Mouse (Mus musculus) stomach, embryonic 15.5 days (tissue): ENCODE measurements around the gene Mbtps2. TPM values are rescaled to one million over a fixed set of nuclear protein-coding genes. Genes with fewer than 3 reads are reported as not detected.

Experiments
- ATAC-seq: fragments of 200-750 bp; cut with Nextera tagmentation; 2 replicates; pipeline ENCODE4 v1.8.0; 2017; ENCODE audit warnings: low read depth, moderate number of reproducible peaks, moderate TSS enrichment; ENCODE audit not compliant: insufficient read depth, low FRiP score
- H3K27ac ChIP-seq: fragments of 300-500 bp; sonication (generic); 2 replicates; pipeline ENCODE4 v1.5.1; 2015; ENCODE audit warnings: mild to moderate bottlenecking, inconsistent platforms
- H3K27me3 ChIP-seq: fragments of 300-500 bp; sonication (generic); replicated peaks from 2 replicates; pipeline ENCODE4 v1.6.1; 2015; ENCODE audit warnings: inconsistent platforms
- H3K36me3 ChIP-seq: fragments of 300-500 bp; sonication (generic); 2 replicates; pipeline ENCODE4 v1.6.1; 2015; ENCODE audit warnings: inconsistent platforms
- H3K4me1 ChIP-seq: fragments of 300-500 bp; sonication (generic); 2 replicates; pipeline ENCODE4 v1.6.1; 2015; ENCODE audit warnings: inconsistent platforms
- H3K4me2 ChIP-seq: fragments of 300-500 bp; sonication (generic); 2 replicates; pipeline ENCODE4 v1.6.1; 2015; ENCODE audit warnings: mild to moderate bottlenecking, inconsistent platforms
- H3K4me3 ChIP-seq: fragments of 300-500 bp; sonication (generic); replicated peaks from 2 replicates; pipeline ENCODE4 v1.5.1; 2015; ENCODE audit warnings: inconsistent platforms
- H3K9ac ChIP-seq: fragments of 300-500 bp; sonication (generic); 2 replicates; pipeline ENCODE4 v1.6.1; 2015; ENCODE audit warnings: inconsistent platforms
- H3K9me3 ChIP-seq: fragments of 300-500 bp; sonication (generic); 2 replicates; pipeline ENCODE4 v1.6.1; 2016; ENCODE audit warnings: inconsistent platforms
- WGBS: fragments of 180-500 bp; shearing (Covaris S2); methylation state at CpG from one replicate; pipeline ENCODE4 v1.1.7; 2015; 5-methylcytosine and 5-hydroxymethylcytosine counted together
- polyA plus RNA-seq: library from polyadenylated mRNA; unstranded; fragments of >200 nt; fragmentation: Nextera tagmentation; extraction: Ambion mirVana; gene quantifications from 2 replicates; pipeline ENCODE4 v1.2.1, GENCODE M21; 2015

Mbtps2 gene
- polyA plus RNA-seq = 19.9 and 22.9 TPM in 2 replicates

DNA sequence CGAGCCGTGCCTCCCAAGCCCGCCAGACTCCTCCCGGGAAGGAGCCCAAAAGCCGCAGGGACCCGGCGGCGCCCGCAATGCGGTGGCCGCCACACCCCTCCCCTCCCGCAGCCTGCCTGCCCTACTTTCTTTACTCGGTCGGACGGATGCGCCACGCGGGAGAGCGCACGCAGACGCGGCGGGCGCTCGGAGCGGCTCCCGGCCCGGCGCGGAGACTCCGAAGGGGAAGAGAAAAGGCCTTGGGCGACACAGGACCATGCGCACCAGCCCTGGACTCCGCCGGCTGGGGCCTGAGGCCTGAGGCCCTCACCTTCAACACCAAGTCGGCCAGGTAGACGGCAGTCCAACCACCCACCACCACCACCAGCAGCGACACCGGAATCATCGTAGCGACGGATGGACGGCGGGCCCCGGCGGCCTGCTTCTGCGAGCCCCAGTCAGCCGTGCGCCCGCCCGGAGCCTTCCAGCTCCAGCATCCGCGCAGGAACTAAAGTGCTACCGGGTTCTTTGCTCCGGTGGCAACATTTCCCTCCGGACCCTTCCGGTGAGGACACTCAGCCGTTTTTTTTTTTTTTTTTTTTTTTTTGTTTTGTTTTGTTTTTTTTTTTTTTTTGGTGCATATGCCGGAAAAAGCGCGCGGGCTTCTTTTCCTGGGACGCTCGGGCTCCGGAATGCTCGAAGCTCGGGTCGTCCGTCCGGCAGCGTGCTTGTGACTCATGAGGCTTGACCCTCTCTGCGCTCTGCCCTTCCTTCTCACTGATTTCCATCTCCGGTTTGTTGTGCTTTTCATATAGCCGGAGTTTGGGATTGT, at the start of gene Mbtps2:
Gene Mbtps2, minus strand, starts transcription at position 530 of the 811 bp plus-strand sequence.
- peak within 1 kb of the TSS; percentile 59 for H3K4me3 ChIP-seq
- H3K27me3 ChIP-seq = no peaks in the 10 kb centered on the region
- peak within 1 kb of the TSS; percentile 48 for H3K9ac ChIP-seq
- ATAC-seq = peak; percentile 83; the same call in 1 of the 2 replicates
- H3K4me1 ChIP-seq = no peaks in the 10 kb centered on the region
- 17% methylated on average over 50 of the region's 74 CpGs for WGBS
- H3K36me3 ChIP-seq = no peaks in the 10 kb centered on the region
- peak within 1 kb of the TSS; percentile 92 for H3K27ac ChIP-seq
- peak within 1 kb of the TSS; percentile 46 for H3K4me2 ChIP-seq
- H3K9me3 ChIP-seq = no peaks in the 10 kb centered on the region

DNA sequence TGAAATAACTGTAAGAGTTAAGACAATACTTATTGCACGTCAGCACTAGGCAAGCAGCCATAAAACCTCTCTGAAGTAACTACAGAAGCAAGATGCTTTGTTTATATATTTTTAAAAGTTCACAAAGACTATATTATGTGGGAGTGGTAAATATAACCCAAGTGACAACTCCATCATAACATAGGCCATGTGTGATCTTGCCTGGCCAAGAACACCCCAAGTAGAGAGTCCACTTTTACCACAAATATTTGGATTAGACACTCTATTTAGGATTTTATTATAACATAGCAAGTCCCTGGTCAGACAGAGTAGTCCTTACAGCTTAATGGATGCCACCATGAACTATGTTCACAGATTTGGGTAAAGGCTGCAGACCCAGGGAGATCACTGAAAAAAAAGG, 47.9 kb upstream of the Mbtps2 start:
- H3K36me3 ChIP-seq = no peaks in the 10 kb centered on the region
- 48% methylated on average over 1 of the region's 1 CpGs for WGBS
- no peaks in the 10 kb centered on the region for H3K9me3 ChIP-seq
- H3K4me1 ChIP-seq = no peaks in the 10 kb centered on the region
- ATAC-seq = no peak
- no peak overlapping the region for H3K4me3 ChIP-seq
- no peaks in the 10 kb centered on the region for H3K27me3 ChIP-seq
- no peak overlapping the region for H3K4me2 ChIP-seq
- H3K9ac ChIP-seq = no peak overlapping the region
- H3K27ac ChIP-seq = no peak overlapping the region

DNA sequence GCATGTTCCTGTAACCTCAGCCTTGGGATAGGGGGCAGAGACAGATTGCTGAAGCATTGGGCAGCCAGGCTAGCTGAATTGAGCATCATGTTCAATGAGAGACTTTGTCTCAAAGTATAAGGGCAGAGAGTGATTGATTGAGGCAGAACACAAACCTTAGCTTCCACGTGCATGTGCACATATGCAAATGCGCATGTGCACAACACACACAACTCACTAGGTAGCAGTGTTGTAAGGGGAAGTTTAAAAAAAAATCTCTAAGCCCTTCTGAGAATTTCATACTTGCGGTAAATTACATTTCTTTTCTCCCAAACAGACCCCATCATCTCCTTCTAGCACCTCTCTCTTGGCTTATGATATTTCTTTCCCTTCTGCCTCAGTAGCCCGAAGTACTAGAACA, 46.2 kb upstream of the Mbtps2 start:
- H3K4me2 ChIP-seq = no peak overlapping the region
- H3K9me3 ChIP-seq = no peaks in the 10 kb centered on the region
- no peaks in the 10 kb centered on the region for H3K27me3 ChIP-seq
- no peaks in the 10 kb centered on the region for H3K36me3 ChIP-seq
- H3K9ac ChIP-seq = no peak overlapping the region
- no peak overlapping the region for H3K27ac ChIP-seq
- no peak for ATAC-seq
- WGBS = 70% methylated on average over 4 of the region's 4 CpGs
- no peak overlapping the region for H3K4me3 ChIP-seq
- no peaks in the 10 kb centered on the region for H3K4me1 ChIP-seq

DNA sequence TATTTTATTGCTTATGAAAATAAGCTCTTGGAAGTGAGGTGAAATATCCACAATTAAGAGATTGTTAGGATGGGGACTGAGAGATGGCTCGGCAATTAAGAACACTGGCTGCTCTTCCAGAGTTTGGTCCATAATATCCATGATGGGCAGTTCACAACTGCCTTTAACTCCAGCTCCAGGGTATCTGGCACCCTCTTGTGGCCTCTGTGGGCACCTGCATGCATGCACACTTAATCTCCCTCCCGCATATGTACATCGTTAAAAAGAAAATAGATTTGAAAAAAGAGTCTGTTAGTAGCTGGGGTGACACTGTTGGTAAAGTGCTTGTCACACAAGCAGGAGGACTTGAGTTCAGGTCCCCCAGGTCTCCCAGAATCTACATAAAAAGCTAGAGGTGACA, 45.8 kb upstream of the Mbtps2 start:
- ATAC-seq = no peak
- no peak overlapping the region for H3K27ac ChIP-seq

DNA sequence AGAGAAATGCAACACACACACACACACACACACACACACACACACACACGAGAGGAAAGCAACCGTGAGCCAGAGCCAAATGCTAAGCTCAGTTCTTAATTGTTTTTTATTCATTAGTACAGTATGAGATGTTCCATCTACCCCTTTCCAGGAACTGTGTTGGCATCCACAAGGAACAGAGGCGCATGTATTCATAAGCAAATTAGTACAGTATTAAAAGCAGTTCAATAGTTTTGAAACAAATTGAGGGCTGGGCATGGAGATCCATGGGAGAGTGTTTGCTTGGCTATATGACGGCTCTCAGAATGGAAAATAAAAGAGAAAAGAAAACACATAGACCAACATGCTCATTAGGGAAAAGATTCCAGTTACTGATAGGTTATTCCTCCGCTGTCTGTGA, 44.3 kb upstream of the Mbtps2 start:
- no peaks in the 10 kb centered on the region for H3K27me3 ChIP-seq
- no peak overlapping the region for H3K4me2 ChIP-seq
- H3K36me3 ChIP-seq = no peaks in the 10 kb centered on the region
- no peak overlapping the region for H3K9ac ChIP-seq
- no peak overlapping the region for H3K4me3 ChIP-seq
- ATAC-seq = no peak
- no peaks in the 10 kb centered on the region for H3K4me1 ChIP-seq
- H3K27ac ChIP-seq = no peak overlapping the region
- no peaks in the 10 kb centered on the region for H3K9me3 ChIP-seq
- WGBS = 85% methylated on average over 5 of the region's 5 CpGs

More for the DNA sequence above, 45.8 kb upstream of the Mbtps2 start:
- no peaks in the 10 kb centered on the region for H3K9me3 ChIP-seq
- no peak overlapping the region for H3K4me2 ChIP-seq
- no peaks in the 10 kb centered on the region for H3K36me3 ChIP-seq
- 29% methylated on average over 3 of the region's 3 CpGs for WGBS
- H3K27me3 ChIP-seq = no peaks in the 10 kb centered on the region
- no peak overlapping the region for H3K9ac ChIP-seq
- no peak overlapping the region for H3K4me3 ChIP-seq
- H3K4me1 ChIP-seq = no peaks in the 10 kb centered on the region

DNA sequence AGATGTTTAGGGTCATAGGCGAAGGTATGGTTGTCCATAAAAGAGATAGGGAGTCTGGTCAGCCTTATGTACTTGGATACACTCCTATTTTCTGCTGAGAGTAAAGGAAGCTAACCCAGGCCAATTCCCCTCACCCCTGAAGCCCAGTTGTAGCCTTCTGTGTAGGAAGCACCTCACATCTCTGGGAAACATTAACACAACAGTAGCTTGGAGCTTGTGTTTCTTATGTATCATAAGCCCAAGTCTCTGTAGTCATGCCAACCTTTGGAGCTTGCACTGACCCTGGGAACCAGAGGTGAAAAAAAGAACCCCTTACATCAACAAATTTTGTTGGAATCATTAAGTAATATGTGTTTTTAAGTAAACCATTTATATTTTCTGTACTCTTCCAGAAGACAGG, 38.7 kb upstream of the Mbtps2 start:
- Histone ChIP-seq H3K9ac (no peak overlapping the region), H3K27me3 (no peaks in the 10 kb centered on the region), H3K4me1 (no peaks in the 10 kb centered on the region), H3K27ac (no peak overlapping the region), H3K4me3 (no peak overlapping the region), H3K9me3 (no peaks in the 10 kb centered on the region), H3K4me2 (no peak overlapping the region), H3K36me3 (no peaks in the 10 kb centered on the region)
- ATAC-seq = no peak
- WGBS = 48% methylated on average over 1 of the region's 1 CpGs

DNA sequence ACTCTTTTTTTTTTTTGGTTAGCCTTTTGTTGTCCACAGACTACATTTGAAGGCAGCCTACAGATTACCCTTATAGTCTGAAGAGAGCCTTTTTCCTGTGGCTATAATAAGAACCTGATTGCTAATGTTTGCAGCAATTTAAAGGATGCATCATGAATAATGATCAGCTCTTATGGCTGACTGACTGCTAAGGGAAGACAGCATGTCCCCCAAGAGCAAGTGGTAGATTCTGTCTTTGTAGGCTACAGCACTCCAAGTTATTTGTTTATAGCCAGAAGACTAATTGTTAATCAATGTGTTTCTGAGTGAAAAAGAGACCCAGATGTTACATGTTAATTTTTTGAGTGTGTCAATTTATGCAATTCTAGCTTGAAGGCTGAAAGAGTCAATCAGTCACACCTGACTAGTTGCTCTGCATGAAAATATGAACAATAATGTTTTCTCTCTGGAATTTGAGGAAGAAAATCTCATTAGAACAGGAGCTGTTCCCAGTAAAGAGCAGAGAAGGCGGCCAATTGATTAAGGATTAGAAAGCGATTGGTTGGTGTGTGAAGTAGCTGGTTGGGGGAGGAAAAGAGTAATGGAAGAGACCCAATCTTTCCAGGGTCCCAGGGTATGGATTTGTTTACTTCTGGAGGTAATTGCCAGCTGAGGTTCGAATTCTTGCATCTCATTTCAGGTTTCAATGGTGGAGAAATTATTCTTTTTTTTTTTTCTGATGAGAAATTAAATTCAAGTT, 35.3 kb upstream of the Mbtps2 start:
- Histone ChIP-seq H3K27ac (no peak overlapping the region), H3K4me2 (no peak overlapping the region), H3K4me3 (no peak overlapping the region), H3K27me3 (no peaks in the 10 kb centered on the region), H3K9me3 (no peaks in the 10 kb centered on the region), H3K4me1 (no peaks in the 10 kb centered on the region), H3K9ac (no peak overlapping the region), H3K36me3 (no peaks in the 10 kb centered on the region)
- no peak for ATAC-seq
- WGBS = 57% methylated on average over 3 of the region's 3 CpGs

DNA sequence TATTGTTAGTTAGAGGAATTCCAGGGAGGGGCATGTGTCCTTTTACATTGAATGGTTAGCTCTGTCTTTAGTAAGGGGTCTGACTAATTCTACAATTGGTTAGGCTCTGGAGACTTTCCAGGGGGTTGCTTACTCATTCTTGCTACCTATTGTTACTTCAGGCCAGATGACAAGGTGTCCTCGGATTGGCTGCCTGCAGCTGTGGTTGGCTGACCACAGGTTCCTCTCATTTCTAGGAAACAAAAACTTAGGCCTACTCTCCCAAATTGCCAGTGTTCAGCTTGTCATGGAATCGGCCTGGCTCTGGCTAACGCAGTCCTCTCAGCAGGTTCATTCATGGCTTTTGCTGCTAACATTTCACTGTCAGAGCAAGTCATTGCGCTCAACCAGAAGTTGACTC, 31.8 kb upstream of the Mbtps2 start:
- Histone ChIP-seq H3K27ac (no peak overlapping the region), H3K4me3 (no peak overlapping the region), H3K4me1 (no peaks in the 10 kb centered on the region), H3K36me3 (no peaks in the 10 kb centered on the region), H3K27me3 (no peaks in the 10 kb centered on the region), H3K4me2 (no peak overlapping the region), H3K9ac (no peak overlapping the region), H3K9me3 (no peaks in the 10 kb centered on the region)
- no peak for ATAC-seq
- 83% methylated on average over 4 of the region's 4 CpGs for WGBS

DNA sequence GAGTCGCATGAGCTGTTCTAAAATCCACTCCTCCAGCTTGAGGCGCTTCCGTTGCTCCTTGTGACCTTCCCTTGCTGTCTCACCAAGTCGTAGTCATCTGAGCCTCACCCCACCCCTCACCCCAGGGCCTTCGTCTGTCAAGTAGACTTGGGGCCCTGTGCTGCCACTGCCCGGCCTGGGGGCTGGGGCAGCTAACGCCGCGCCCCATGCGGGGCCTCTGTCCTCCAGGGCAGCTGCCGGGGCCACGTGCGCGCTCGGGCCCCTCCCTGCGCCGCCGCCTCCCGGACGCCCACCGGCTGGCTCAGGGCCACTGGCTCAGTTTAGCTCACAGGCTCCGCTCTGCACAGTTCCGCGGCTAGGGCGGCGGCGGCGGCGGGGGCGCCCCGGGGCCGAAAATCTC, 14.4 kb upstream of the Mbtps2 start:
- no peaks in the 10 kb centered on the region for H3K9me3 ChIP-seq
- WGBS = 31% methylated on average over 32 of the region's 32 CpGs
- H3K36me3 ChIP-seq = no peaks in the 10 kb centered on the region
- no peaks in the 10 kb centered on the region for H3K4me1 ChIP-seq
- no peak overlapping the region for H3K9ac ChIP-seq
- peak overlapping the region; percentile 11; the same call in 1 of the 2 replicates for H3K4me3 ChIP-seq
- ATAC-seq = no peak
- H3K27me3 ChIP-seq = no peaks in the 10 kb centered on the region
- no peak overlapping the region for H3K27ac ChIP-seq
- peak overlapping the region; percentile 46 for H3K4me2 ChIP-seq

DNA sequence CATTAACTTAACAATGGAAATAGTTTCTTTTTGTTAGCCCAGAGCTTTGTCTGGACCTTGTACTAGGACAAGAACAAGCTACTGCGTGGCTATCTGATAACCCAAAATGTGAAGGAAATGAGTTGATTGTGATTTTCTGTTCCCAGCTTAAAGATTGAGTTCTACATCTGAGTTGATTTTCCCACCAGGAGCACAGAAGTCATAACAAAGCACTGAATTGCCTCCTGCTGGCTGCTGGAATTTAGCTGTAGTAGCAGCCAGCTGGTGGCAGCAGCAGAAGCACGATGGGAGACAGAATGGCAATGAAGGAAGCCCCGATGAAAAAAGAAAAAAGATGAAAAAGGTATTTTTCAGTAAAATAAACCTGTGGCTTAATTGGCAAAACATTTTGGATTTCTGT, 2.9 kb upstream of the Mbtps2 start:
- Histone ChIP-seq H3K9me3 (no peaks in the 10 kb centered on the region), H3K36me3 (no peaks in the 10 kb centered on the region), H3K27ac (no peak overlapping the region), H3K4me3 (no peak overlapping the region), H3K4me1 (no peaks in the 10 kb centered on the region), H3K4me2 (no peak overlapping the region), H3K9ac (no peak overlapping the region), H3K27me3 (no peaks in the 10 kb centered on the region)
- no peak for ATAC-seq
- WGBS = 26% methylated on average over 3 of the region's 3 CpGs

DNA sequence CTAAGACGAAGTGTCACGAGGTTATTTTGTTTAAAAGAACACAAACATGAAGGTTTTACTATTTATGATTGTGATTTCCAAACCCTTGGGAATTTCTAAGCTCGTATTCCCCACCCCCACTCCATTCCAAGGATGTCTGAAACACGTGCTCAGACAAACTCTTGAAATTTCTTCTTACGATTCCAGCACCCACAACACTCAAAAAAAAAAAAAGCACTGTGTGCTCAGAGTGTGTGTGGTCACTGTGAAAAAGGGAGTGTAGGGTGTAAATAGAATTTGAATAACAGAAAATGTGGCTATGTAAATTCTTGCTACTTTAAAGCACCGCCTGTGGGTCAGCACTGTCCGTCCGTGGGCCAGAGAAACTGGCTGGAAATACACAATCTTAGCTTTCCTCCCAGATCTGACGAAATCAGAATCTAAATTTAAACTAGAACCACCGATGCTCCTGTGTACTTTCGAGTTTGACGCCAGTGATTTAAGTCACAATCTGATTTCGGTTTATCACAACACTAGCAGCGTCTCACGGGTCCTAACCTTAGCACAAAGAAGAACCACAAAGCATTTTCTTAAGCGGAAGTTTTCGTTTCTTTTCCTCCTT, 830 bp downstream of the Mbtps2 start:
- Histone ChIP-seq H3K4me2 (peak overlapping the region; percentile 46), H3K4me3 (peak overlapping the region; percentile 59), H3K27me3 (no peaks in the 10 kb centered on the region), H3K9me3 (no peaks in the 10 kb centered on the region), H3K27ac (peak overlapping the region; percentile 92), H3K36me3 (no peaks in the 10 kb centered on the region), H3K9ac (peak overlapping the region; percentile 48; the same call in 1 of the 2 replicates), H3K4me1 (no peaks in the 10 kb centered on the region)
- no peak for ATAC-seq
- WGBS = 14% methylated on average over 17 of the region's 17 CpGs

DNA sequence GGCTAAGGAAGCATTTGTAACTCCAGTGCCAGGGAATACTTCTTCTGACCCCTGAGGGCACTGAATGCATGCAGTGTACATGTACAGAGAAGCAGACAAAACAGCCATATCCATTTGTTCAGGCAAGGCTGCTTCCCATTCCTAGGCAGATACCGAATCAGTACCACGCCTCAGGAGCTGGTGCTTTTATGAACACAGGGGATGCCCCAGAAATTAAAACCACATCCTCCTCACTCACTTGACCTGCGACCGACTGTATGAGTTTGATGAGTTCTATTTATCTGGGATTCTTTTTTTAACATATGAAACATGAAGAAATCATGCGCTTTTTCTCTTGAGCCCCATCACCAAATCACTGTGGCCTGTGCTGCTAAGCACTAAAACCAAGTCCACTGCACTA, 1.7 kb downstream of the Mbtps2 start:
- H3K4me1 ChIP-seq = no peaks in the 10 kb centered on the region
- H3K27ac ChIP-seq = no peak overlapping the region
- H3K36me3 ChIP-seq = no peaks in the 10 kb centered on the region
- no peak for ATAC-seq
- peak overlapping the region; percentile 46 for H3K4me2 ChIP-seq
- H3K9ac ChIP-seq = no peak overlapping the region
- H3K9me3 ChIP-seq = no peaks in the 10 kb centered on the region
- H3K27me3 ChIP-seq = no peaks in the 10 kb centered on the region
- 0 out of 2 replicates have a peak overlapping the region, but pooled peaks have one; percentile 59 for H3K4me3 ChIP-seq
- 78% methylated on average over 5 of the region's 5 CpGs for WGBS
